Mouse (Mus musculus): ENCODE data around the gene Tmem170.
"Not testable (repeated sequence)": the region's sequence is repeated elsewhere in the genome, so short reads cannot be mapped to it uniquely, and the experiment has no call there.

The Tmem170 gene

DNA sequence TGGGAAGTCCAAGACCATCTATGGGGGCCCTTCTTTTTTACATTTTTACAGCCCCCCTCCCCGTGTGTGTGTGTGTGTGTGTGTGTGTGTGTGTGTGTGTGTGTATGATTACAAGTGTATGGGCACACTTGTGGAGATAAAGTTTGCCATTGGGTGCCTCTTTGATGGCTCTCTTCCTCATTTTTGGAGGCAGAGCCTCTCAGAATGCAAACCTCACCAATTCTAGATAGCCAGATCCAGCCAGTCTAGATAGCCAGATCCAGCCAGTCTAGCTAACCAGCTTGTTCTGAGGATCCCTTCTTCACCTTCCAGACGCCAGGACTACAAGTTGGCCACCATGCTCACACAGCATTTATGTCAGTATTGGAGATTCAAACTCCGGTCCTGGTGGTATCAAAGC lies 5.3 kb downstream of the Tmem170 start:
- DNase-seq: no peak

DNA sequence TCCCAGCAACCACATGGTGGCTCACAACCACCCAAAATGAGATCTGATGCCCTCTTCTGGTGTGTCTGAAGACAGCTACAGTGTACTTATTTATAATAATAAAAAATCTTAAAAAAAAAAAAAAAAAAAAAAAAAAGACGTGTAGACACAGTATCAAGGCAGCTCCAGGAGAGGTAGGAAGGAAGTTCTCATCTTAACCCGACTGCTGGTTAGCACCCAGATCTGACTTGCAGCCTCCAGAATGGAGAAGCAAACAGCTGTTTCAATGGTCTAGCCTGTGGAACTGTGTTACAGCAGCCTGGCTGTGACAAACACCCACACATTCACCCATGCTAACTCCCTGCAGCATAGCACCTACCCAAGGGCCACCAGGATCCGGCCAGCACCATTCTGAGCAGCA lies 6.2 kb downstream of the Tmem170 start:
- no peak for DNase-seq

DNA sequence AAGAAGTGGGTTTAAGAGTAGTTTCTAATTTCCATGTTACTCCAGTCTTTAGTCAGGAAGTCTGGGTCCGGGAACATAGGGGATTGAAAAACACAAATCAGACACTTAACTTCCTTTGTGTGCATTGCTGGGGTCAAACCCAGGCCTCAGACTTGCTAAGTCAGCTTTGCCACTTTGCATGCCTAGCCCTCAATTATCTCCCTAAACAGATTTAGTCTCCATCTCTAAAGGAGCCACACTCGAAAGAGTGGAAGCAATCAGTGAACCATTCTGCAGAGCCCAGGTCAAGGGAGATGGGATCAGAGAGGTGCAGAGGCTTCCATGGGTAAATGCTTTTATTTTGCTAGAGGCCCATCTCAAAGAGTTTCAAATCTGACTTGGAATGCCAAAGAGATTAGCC lies 7.9 kb downstream of the Tmem170 start:
- DNase-seq: no peak

DNA sequence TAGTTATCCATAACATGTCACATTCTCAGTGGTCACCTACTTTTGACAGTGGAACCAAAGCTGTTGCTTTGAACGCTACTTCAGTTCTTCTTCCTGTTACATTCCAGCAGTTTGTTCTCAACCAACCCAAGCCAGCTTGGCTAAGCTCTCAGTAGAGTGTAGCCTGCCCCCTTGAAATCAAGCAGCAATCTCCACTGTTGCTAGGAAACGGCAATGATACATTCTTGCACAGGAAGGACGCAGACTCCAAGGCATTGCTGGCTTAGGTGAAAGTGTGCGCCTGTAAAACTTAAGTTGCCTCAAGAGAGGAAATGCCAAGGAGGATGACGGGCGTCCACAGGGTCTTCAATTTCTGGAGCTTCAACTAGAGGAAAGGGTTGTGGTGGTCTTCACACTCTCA lies 10.7 kb downstream of the Tmem170 start:
- DNase-seq: no peak

DNA sequence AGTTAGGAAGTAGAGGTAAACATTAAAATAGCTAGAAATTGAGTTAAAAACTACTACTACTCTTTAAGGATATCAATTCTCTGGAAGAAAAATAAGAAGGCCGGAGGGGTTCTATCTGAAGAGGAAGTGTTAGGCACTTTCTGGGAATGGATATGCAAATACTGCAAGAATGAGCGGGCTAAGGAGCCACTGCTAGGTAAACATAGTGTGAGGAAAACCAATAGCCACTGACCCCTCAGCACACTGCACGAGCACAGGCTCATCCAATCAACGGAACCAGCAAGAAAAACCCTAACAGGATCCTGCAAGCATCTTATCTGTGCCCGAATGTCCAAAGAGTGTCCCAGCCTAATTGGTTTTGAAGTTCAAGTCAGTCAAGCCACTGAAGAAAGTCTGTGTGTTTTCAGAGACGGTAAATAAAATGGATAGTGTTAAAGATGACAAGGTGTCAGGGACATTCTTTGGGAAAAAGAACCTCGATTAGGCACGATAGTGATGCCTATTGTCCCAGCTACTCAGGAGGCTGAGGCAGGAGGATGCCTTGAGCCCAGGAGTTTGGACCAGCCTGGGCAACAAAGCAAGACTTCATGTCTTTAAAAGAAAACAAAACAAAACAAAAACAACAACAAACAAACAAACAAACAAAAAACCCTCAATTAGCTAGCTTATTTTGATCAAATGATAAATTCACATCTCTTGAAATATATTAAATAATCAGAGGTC lies 11.3 kb downstream of the Tmem170 start:
- DNase-seq: no peak

DNA sequence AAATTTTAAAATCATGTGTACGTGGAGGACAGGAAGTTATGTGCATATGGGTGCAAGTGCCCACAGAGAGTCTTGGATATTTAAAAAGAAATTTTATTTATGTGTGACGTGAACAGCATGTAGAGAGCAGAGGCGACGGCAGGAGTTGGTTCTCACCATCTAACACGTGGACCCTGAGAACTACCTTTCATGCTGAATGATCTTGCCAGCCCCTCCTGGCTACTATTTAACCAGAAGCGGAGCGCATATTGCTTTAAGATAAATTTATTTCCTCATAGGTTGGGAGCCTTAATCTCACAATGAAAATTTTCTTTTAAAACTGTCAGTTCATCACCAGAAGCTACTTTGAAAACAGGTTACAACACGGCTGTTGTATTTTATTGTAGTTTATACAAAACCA lies 11.9 kb downstream of the Tmem170 start:
- DNase-seq: no peak

DNA sequence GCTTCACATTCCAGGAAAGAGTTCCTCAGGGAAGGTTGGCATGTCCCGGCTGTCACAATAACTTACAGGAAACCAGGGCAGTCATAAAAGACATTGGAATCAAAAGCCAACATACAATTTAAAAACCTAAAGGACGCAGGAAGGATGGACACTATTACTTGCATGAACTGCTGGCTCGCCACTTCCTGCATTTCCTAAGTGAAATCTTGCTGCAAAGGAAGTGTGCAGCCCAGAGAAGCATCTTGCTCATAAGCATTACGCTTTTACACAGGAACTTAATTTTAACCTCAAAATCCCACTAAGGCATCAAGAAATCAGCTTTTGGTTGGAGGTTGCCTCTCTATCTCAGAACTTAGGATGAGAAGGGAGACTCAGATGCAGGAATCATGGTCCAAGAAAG lies 13.3 kb downstream of the Tmem170 start:
- DNase-seq: no peak

DNA sequence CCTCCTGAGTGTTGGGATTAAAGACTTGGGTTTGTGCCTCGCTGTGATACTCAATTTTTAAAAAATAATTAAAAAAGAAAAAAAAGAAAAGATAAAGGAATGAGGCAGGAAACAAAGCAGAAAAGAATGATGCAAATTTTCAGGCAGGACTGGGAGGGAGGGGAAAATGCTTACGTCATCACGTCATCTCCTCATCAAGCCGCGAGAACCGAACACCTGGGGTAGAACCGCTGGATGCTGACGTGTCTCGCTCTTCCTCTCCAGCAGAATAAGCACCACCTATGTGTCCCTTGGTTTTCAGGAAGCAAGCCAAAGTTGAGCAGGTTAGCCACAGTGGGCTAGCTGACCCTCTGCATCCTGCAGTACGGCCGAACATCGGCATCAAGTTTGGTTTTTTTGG lies 20.6 kb downstream of the Tmem170 start:
- DNase-seq: no peak

DNA sequence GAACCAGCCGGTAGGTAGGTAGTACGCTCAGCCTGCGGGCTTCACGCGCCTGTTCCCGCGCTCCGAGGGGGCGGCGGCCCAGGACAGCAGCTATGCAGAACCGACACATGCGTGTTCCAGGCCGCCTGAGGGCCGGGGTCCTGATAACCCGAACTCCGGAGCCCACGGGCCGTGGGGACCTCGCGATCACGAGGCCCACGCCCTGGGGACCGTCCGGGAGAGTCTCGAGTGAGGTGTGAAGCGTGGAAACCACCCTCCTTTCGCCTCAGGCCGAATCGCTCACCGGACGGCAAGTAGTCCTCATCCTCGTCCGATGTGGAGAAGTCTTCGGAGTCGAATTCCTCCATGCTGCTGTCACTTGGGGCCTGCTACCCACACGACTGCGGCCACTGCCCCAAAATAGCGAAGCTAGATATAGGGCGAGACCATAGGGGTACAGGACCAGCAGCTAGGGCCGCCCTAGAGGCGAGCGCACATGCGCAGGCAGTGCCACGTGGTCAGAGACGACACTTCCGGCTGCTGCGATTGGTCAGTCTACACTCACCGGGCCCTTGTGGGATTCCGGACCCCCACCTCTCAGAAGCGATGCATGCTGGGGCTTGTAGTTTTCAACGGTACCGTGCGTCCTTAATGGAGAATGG lies 22.6 kb downstream of the Tmem170 start, which contains the start of gene Cfdp1:
TSS of gene Cfdp1 (minus strand) at position 431 of the 641 bp plus-strand sequence.
- DNase-seq: peak; percentile 95

DNA sequence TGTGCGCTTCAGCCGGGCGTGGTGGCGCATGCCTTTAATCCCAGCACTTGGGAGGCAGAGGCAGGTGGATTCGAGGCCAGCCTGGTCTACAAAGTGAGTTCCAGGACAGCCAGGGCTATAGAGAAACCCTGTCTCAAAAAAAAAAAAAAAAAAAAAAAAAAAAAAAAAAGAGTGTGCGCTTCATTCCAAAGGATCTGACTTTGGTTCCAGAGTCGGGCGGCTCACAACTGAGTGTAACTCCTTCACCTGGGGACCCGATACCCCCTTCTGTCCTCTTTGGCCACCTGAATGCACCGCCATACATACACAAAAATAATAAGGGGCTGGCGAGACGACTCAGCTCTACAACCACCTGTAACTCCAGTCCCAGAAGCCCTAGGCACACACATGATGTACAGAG lies 23.3 kb downstream of the Tmem170 start:
- not testable (repeated sequence) for DNase-seq

DNA sequence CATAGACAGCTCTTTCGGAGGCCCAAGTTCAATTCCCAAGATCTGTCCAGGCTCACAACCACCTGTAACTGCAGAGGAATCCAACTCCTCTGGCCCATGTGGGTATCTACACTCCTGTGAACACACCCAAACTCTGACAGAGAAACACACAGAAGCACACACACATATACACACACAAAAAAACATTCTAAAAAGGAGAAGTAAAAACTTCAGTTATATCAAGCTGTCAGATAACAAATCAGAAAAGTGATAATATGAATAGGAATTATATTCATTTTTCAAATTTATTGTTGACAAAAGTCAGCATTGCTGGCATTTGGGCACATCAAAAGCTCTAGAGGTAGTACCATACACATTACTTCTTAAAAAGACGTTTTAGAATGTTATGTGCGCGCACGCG lies 29.8 kb downstream of the Tmem170 start:
- no peak for DNase-seq

DNA sequence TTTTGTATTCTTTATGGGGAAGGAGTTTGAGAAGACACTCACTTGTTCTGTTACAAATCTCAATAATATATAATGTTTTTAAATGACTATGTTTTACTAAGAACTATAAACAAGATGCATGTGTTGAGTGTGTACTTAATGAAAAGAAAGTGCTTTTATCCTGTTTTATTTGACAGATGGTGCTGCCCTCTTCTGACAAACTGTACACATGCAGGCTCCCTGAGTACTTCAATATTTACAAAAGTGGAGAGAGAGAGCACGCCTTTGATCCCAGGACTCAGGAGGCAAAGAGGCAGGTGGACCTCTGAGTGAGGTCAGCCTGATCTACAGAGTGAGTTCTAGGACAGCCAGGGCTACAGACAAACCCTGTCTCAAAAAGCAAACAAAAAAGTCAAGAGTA lies 41.0 kb downstream of the Tmem170 start:
- DNase-seq: no peak

DNA sequence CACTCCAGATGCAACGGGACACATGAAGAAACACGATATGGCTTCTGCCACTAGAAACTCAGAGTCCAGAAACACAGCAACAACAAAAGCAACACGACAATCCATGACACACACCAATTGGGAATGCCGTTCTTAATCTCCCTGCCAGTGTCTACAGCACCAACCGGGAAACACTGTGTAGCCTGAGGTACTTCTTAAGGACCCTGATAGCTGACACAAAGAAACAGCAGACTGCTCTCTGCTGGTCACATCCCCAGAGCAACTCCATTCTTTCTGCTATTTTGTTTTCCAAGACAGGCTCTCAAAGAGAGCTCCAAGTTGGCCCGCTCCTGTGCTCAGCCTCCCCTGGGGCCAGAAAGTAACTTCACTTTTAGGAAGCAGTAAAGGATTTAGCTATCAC lies 42.5 kb downstream of the Tmem170 start:
- DNase-seq: no peak

DNA sequence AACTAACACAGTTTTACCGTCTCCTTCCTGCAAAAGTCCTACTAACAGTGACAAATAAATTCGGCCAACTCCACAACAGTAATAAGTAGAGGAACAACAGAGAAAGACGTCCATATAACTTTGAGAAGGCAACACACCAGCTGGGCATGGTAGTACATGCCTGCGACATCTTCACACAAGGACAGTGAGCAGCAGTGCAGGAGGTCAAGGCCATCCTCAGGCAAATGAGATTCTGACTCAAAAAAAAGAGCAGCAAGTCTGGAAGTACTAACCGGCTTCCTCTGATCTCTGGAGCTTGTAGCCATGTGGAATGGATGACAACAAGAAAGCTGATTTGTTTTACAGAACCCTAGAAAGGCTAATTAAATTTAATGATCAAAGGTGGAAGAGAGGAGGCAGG lies 43.6 kb downstream of the Tmem170 start:
- no peak for DNase-seq

DNA sequence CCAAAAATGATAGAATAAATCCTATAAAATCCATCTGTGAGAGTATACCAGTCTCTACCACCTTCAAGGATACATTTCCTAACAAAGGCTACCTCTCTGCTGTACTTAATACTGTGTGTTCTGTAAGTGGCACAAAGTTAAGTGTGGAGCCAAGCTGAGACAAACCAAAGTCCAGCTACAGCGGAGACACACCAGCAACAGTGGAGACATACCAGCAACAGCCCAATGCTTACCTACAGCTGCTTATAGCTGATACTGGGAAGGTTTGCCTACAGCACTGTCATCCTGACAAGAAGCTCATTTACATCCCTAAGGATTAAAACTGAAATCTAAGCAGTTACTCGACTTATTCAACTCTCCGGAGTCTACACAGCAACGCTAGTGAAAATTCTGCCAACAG lies 44.6 kb downstream of the Tmem170 start:
- DNase-seq: no peak

DNA sequence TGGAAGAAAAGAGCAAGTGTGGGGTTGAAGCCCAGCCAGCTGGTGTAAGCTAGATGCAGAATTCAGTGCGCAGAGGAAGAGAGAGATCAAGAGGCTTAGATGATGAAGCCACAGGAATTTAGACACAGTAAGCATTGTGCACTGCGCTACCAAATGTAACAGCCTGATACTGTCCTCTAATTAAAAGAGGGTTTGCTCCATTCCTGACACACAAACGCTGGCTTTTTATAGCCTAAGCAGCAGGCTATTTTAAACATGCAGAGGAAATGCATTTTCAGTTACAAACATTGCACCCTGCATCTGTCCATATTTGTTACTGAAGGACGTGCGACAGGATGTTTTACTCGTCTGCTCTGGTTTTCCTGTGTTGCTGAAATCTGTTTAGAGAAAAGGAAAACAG lies 48.0 kb downstream of the Tmem170 start:
- DNase-seq: no peak

DNA sequence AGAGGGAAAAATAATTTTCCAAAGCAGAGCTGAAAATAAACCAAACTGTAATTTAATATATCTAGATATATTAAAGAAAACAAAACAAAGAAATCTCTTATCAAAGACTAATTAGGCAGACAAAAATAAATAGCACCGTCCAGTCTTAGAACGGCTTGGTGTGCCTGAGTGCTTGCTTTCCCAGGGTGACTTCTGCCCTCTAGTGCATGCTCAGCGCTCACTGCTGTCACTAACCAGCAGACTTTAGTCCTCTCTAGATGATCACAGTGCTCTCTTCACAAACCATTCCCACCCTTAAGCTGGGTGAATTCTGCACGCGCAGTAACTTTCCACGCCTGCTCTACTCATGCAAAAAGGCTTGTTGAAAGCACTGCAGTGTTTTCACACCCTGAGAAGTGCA lies 51.3 kb downstream of the Tmem170 start:
- DNase-seq: no peak

DNA sequence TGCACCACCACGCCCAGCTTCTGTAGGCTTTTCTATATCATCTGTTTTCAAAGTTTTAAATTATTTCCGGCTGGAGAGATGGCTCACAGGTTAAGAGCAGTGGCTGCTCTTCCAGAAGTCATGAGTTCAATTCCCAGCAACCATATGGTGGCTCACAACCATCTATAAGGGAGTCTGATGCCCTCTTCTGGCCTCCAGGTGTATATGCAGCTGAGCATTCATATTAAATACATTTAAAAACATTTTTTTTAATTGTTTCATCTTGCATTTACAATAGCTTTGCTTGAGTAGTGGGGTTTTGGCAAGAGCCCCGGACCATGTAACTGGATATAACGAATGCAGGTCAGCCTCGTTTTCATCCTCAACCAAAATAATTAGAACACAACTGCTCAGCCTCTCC lies 52.2 kb downstream of the Tmem170 start:
- DNase-seq: no peak

DNA sequence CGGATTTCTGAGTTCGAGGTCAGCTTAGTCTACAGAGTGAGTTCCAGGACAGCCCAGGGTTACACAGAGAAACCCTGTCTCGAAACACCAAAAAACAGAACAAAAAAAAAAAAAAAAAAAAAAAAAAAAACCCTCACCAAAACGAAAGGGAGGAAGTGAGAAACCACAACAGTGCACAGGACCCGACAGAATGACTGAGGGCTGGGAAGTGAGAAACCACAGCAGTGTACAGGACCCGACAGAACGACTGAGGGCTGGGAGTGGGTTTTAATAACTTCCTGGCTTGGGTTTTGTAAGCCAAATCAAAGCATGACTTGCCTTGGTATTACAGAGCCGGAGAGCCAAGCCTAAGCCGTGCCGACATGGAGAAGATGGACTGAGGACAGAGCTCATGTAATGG lies 55.4 kb downstream of the Tmem170 start:
- DNase-seq: no peak

DNA sequence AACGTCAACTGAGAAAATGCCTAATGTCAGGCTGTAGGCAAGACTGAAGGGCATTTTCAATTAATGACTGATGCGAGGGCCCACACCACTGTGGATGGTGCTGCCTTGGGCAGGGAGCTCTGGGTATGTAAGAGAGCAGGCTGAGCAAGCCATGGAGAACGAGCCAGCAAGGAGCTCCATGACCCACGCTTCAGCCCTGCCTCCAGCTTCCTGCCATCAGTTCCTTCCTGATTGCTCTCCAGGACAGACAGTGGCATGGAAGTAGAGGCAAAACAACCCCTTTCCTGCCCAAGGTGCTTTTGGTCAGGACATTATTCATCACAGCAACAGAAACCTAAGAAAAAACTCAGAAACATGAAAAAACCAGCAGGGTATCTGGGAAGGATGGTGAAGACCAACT lies 55.9 kb downstream of the Tmem170 start:
- no peak for DNase-seq

DNA sequence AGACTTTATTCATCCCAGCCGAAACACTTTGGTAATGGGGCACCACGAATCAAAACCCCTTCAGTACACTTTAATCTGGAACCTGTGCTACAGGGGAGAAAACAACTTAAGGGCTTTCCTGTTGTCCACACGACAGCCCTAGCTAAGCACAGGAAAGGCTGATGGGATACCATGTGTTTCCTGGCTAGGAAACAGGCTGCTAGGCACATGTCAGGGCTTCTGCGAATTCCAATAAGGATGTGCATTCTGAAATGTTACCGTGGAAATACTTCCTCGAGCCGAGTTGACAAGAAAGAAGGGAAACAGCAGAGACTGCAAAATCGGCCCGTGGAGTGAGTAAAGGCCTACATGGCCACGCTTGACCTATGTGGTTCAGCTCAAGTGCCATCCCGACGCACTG lies 56.5 kb downstream of the Tmem170 start:
- DNase-seq: no peak

DNA sequence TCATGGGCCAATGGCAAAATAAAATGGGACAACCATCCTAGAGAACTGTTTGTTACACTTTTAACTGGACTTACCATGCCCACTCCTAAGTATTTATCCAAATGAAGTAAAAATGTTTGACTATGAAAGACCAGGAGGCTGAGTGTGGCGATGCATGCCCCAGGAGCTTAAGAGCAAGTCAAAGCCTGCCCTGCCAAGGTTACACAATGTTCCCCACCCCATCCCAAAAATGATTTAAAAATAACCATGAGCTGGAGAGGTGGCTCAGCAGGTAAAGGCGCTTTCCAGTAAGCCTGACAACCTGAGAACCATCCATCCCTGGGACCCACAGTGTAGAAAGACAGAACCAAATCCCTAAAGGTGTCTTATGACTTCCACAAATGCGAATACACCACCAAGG lies 58.0 kb downstream of the Tmem170 start:
- DNase-seq: no peak

DNA sequence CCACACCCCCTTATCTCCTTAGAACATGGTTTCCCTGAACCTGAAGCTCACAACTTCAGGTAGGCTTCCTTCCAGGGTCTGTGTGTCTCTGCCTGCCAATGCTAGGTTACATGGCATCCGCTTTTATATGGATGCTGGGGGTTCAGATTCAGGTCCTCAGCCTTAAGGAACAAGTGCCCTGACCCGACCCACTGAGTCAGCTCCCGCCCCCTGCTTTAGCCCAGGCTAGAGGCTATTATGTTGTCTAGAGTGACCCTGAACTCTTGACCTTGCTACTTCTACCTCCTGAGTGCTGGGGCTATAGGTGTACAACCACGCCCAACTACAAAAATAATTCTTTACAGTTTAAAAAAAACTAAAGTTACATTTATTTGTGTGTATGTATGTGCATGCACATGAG lies 61.5 kb downstream of the Tmem170 start:
- DNase-seq: no peak

DNA sequence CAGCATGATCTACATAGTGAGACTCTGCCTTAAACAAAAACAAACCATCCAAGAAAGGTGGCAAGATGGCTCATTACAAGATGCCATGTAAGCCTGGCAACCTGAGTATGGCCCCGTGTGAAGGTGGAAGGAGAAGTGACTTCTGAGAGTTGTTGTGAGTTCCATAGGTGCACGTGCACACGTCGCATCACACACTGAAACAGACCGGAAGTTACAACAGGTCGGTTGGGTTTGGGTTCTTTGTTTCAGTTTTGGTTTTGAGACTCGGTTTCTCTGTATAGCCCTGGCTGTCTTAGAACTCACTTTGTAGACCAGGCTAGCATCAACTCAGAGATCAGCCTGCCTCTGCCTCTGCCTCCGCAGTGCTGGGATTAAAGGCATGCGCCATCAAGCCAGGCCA lies 62.7 kb downstream of the Tmem170 start:
- no peak for DNase-seq
